Mouse (Mus musculus) layer of hippocampus, postnatal 25 days (tissue): ENCODE measurements at regions not wholly inside any gene's neighbourhood (a gene's known extent, or its start where the extent isn't known, plus 50 kb on each side); places are given as distances from the start of the nearest gene placed in this dataset.

Experiments
- DNase-seq, 2 experiments: peaks; one replicate each; pipeline ENCODE4 v3.0.0; 2022; ENCODE audit warnings: mixed read lengths in 2 of 2, low spot score in 1 of 2; ENCODE audit errors: extremely low spot score in 1 of 2

GRCm38 (mm10) chrX:14960294-14960693 lies 749.3 kb downstream of the H2al1n start:
- no peak for DNase-seq

- peak in 1 of 2 experiments; percentile 8 for DNase-seq
Observed at GRCm38 (mm10) chrX:15007023-15007422, 796.1 kb downstream of the H2al1n start.
